In genomic region chr6:48740501-48741169, GRCm38 (mm10) we compare ENCODE assay signal across 13 mouse cellular contexts. TPM values are rescaled to one million over a fixed set of nuclear protein-coding genes. Genes with fewer than 3 reads are reported as not detected.
DNase-seq lines count a peak whose midpoint lies in the region; ATAC-seq and TF ChIP-seq lines count a peak whose summit lies in the region.
"Had no signal": no experiment of that assay in that cellular context is flagged by ENCODE, and none has a peak within 500 bp of the region (broad histone marks: within the 10 kb centered on the region; RNA-seq: fewer than 3 reads in every experiment).

No protein-coding gene starts in this region.

- H3K9ac ChIP-seq in intestine, embryonic 16.5 days (ENCODE audit: low read depth, low read length): peak overlapping the region; percentile 15; the same call in 1 of the 2 replicates
- no peak overlapping the region for H3K9ac ChIP-seq in stomach, embryonic 15.5 days
- H3K9ac ChIP-seq: hindbrain, embryonic 15.5 days had no signal

- 51% methylated on average over 3 of the region's 3 CpGs for WGBS in kidney, adult 2 months
- WGBS in spleen, adult 2 months: 18% methylated on average over 3 of the region's 3 CpGs
- 55% methylated on average over 3 of the region's 3 CpGs for WGBS in intestine, embryonic 16.5 days
- WGBS in stomach, embryonic 15.5 days: 70% methylated on average over 3 of the region's 3 CpGs
- 75% methylated on average over 3 of the region's 3 CpGs for WGBS in embryonic facial prominence, embryonic 10.5 days

- no peaks in the 10 kb centered on the region for H3K36me3 ChIP-seq in kidney, adult 2 months (ENCODE audit: control insufficient read depth, insufficient read depth, low read length)
- H3K36me3 ChIP-seq in spleen, adult 2 months (ENCODE audit: control insufficient read depth, insufficient read depth, low read length): peaks cover 22% of the 10 kb centered on the region
- H3K36me3 ChIP-seq in intestine, embryonic 16.5 days (ENCODE audit: control insufficient read depth, insufficient read depth, low read length): no peaks in the 10 kb centered on the region
- no peaks in the 10 kb centered on the region for H3K36me3 ChIP-seq in stomach, embryonic 15.5 days
- no peaks in the 10 kb centered on the region for H3K36me3 ChIP-seq in embryonic facial prominence, embryonic 10.5 days (replicated peaks)
- H3K36me3 ChIP-seq: forebrain, embryonic 10.5 days; hindbrain, embryonic 15.5 days had no signal

- H3K4me2 ChIP-seq in intestine, embryonic 16.5 days (ENCODE audit: low read depth, low read length): peak overlapping the region; percentile 65
- peak overlapping the region; percentile 87 for H3K4me2 ChIP-seq in stomach, embryonic 15.5 days
- H3K4me2 ChIP-seq: hindbrain, embryonic 15.5 days had no signal

- DNase-seq in kidney, adult 2 months: no peak
- no peak for DNase-seq in kidney, postnatal 25 days
- DNase-seq in spleen, adult 2 months (ENCODE audit: low read depth in 1 of 2, low spot score in 2 of 2): no peak
- no peak for DNase-seq in spleen, postnatal 4 days (ENCODE audit: low spot score in 2 of 2)
- no peak for DNase-seq in frontal cortex, postnatal 25 days (ENCODE audit: low spot score in 2 of 2)
- DNase-seq in embryonic facial prominence, embryonic 10.5 days (ENCODE audit: low spot score): no peak
- DNase-seq: cerebellum, adult 8-10 months; layer of hippocampus, adult 9-11 months; right cerebral cortex, postnatal 4 days had no signal

- no peak for TF ChIP-seq POLR2A in kidney, adult 2 months (IDR thresholded peaks at IDR 0.05; ENCODE audit: low read depth, low read length)
- no peak; the same call in 1 of the 2 replicates for TF ChIP-seq POLR2A in spleen, adult 2 months (IDR thresholded peaks at IDR 0.05; ENCODE audit: low read depth, low read length)

- peaks cover 9% of the 10 kb centered on the region; the same call in 1 of the 2 replicates for H3K4me1 ChIP-seq in kidney, adult 2 months (ENCODE audit: control insufficient read depth, insufficient read depth, low read length)
- peaks cover 35% of the 10 kb centered on the region for H3K4me1 ChIP-seq in spleen, adult 2 months (ENCODE audit: control insufficient read depth, insufficient read depth, insufficient read length)
- H3K4me1 ChIP-seq in intestine, embryonic 16.5 days (ENCODE audit: control insufficient read depth, insufficient read depth, low read length): peaks cover 5% of the 10 kb centered on the region
- H3K4me1 ChIP-seq in stomach, embryonic 15.5 days: peaks cover 9% of the 10 kb centered on the region; the same call in 1 of the 2 replicates
- peaks cover 21% of the 10 kb centered on the region for H3K4me1 ChIP-seq in embryonic facial prominence, embryonic 10.5 days

- no peaks in the 10 kb centered on the region for H3K27me3 ChIP-seq in kidney, adult 2 months (replicated peaks; ENCODE audit: control insufficient read depth, insufficient read depth, low read length)
- no peaks in the 10 kb centered on the region for H3K27me3 ChIP-seq in spleen, adult 2 months (ENCODE audit: control insufficient read depth, insufficient read depth, low read length)
- H3K27me3 ChIP-seq in intestine, embryonic 16.5 days (replicated peaks; ENCODE audit: control insufficient read depth, insufficient read depth, low read length): no peaks in the 10 kb centered on the region
- H3K27me3 ChIP-seq in stomach, embryonic 15.5 days (replicated peaks): no peaks in the 10 kb centered on the region; the same call in 1 of the 2 replicates
- peaks cover 52% of the 10 kb centered on the region for H3K27me3 ChIP-seq in embryonic facial prominence, embryonic 10.5 days (replicated peaks; ENCODE audit: low read depth, poor library complexity, severe bottlenecking)

- H3K9me3 ChIP-seq in intestine, embryonic 16.5 days (ENCODE audit: control insufficient read depth, low read length): no peaks in the 10 kb centered on the region
- H3K9me3 ChIP-seq in stomach, embryonic 15.5 days: no peaks in the 10 kb centered on the region
- H3K9me3 ChIP-seq in embryonic facial prominence, embryonic 10.5 days: no peaks in the 10 kb centered on the region
- H3K9me3 ChIP-seq: forebrain, embryonic 10.5 days; hindbrain, embryonic 15.5 days had no signal

- no peak for ATAC-seq in intestine, embryonic 16.5 days
- no peak for ATAC-seq in stomach, embryonic 15.5 days (ENCODE audit: insufficient read depth, low FRiP score, low read depth)

- H3K4me3 ChIP-seq in kidney, adult 2 months (ENCODE audit: insufficient read depth, low read depth, low read length): peak overlapping the region; percentile 13; the same call in 1 of the 2 replicates
- H3K4me3 ChIP-seq in spleen, adult 2 months (ENCODE audit: extremely low read depth, insufficient read depth, insufficient read length): peak overlapping the region; percentile 66
- peak overlapping the region; percentile 7 for H3K4me3 ChIP-seq in intestine, embryonic 16.5 days (ENCODE audit: low read length)
- no peak overlapping the region for H3K4me3 ChIP-seq in stomach, embryonic 15.5 days (replicated peaks)
- H3K4me3 ChIP-seq in embryonic facial prominence, embryonic 10.5 days: no peak overlapping the region
- H3K4me3 ChIP-seq: forebrain, embryonic 10.5 days; hindbrain, embryonic 15.5 days had no signal

- TF ChIP-seq CTCF in kidney, adult 2 months (conservative IDR thresholded peaks at IDR 0.05; ENCODE audit: insufficient read depth, insufficient read length, low read depth, low read length): no peak
- no peak for TF ChIP-seq CTCF in spleen, adult 2 months (IDR thresholded peaks at IDR 0.05; ENCODE audit: extremely low read depth, insufficient read depth, insufficient read length, insufficient replicate concordance)

- peak overlapping the region; percentile 64 for H3K27ac ChIP-seq in kidney, adult 2 months (ENCODE audit: insufficient read depth, low read depth, low read length)
- peak overlapping the region; percentile 97 for H3K27ac ChIP-seq in spleen, adult 2 months (ENCODE audit: insufficient read depth, low read length)
- peak overlapping the region; percentile 88 for H3K27ac ChIP-seq in intestine, embryonic 16.5 days (ENCODE audit: low read length)
- peak overlapping the region; percentile 44 for H3K27ac ChIP-seq in stomach, embryonic 15.5 days
- H3K27ac ChIP-seq in embryonic facial prominence, embryonic 10.5 days (replicated peaks): no peak overlapping the region
- H3K27ac ChIP-seq: forebrain, embryonic 10.5 days; hindbrain, embryonic 15.5 days had no signal

RNA-seq across cellular contexts. Expression of gene Gimap1, which starts 1.8 kb away (rescaled TPM):
- polyA plus RNA-seq in kidney, adult 2 months (2012; rRNA removed): 8.3 and 10.0 TPM in 2 replicates
- 94.4 and 103 TPM in 2 replicates for polyA plus RNA-seq in spleen, adult 2 months (2012; rRNA removed)
- 36.2 and 39.1 TPM in 2 replicates for polyA plus RNA-seq in intestine, embryonic 16.5 days (2015; fragmentation: Nextera tagmentation; extraction: Ambion mirVana)
- 21.8 and 22.2 TPM in 2 replicates for polyA plus RNA-seq in stomach, embryonic 15.5 days (2015; fragmentation: Nextera tagmentation; extraction: Ambion mirVana)
- polyA plus RNA-seq in embryonic facial prominence, embryonic 10.5 days (2016; fragmentation: Nextera tagmentation; extraction: Ambion mirVana): 4.1 and 5.0 TPM in 2 replicates

RNA-seq across cellular contexts. Expression of gene Gimap5, which starts 5.4 kb away (rescaled TPM):
- polyA plus RNA-seq in kidney, adult 2 months (2012; rRNA removed): 16.2 and 19.6 TPM in 2 replicates
- polyA plus RNA-seq in spleen, adult 2 months (2012; rRNA removed): 74.0 and 90.0 TPM in 2 replicates
- 9.7 and 13.8 TPM in 2 replicates for polyA plus RNA-seq in intestine, embryonic 16.5 days (2015; fragmentation: Nextera tagmentation; extraction: Ambion mirVana)
- polyA plus RNA-seq in stomach, embryonic 15.5 days (2015; fragmentation: Nextera tagmentation; extraction: Ambion mirVana): 7.5 and 9.2 TPM in 2 replicates
- polyA plus RNA-seq in embryonic facial prominence, embryonic 10.5 days (2016; fragmentation: Nextera tagmentation; extraction: Ambion mirVana): 0.71 and 0.84 TPM in 2 replicates

RNA-seq across cellular contexts. Expression of gene Gimap7, which starts 22.2 kb away (rescaled TPM):
- 0.20 and 0.97 TPM in 2 replicates for polyA plus RNA-seq in kidney, adult 2 months (2012; rRNA removed)
- polyA plus RNA-seq in spleen, adult 2 months (2012; rRNA removed): 9.5 and 11.6 TPM in 2 replicates
- polyA plus RNA-seq in intestine, embryonic 16.5 days (2015; fragmentation: Nextera tagmentation; extraction: Ambion mirVana): 0.28 and 0.34 TPM in 2 replicates
- polyA plus RNA-seq in stomach, embryonic 15.5 days (2015; fragmentation: Nextera tagmentation; extraction: Ambion mirVana): 0.23 TPM in 1 of 2 replicates, not detected in the other
- not detected in 2 replicates for polyA plus RNA-seq in embryonic facial prominence, embryonic 10.5 days (2016; fragmentation: Nextera tagmentation; extraction: Ambion mirVana)
- polyA plus RNA-seq: forebrain, embryonic 10.5 days; hindbrain, embryonic 15.5 days had no signal

RNA-seq across cellular contexts. Expression of gene Gm28053, which starts 22.2 kb away (rescaled TPM):
- not detected in 2 replicates for polyA plus RNA-seq in kidney, adult 2 months (2012; rRNA removed)
- 0.43 and 0.82 TPM in 2 replicates for polyA plus RNA-seq in spleen, adult 2 months (2012; rRNA removed)
- polyA plus RNA-seq in intestine, embryonic 16.5 days (2015; fragmentation: Nextera tagmentation; extraction: Ambion mirVana): 3.2 and 9.2 TPM in 2 replicates
- polyA plus RNA-seq in stomach, embryonic 15.5 days (2015; fragmentation: Nextera tagmentation; extraction: Ambion mirVana): 3.3 and 3.4 TPM in 2 replicates
- 0.28 TPM in 1 of 2 replicates, not detected in the other for polyA plus RNA-seq in embryonic facial prominence, embryonic 10.5 days (2016; fragmentation: Nextera tagmentation; extraction: Ambion mirVana)
- polyA plus RNA-seq: forebrain, embryonic 10.5 days had no signal

RNA-seq across cellular contexts. Expression of gene Gimap3, which starts 30.0 kb away (rescaled TPM):
- polyA plus RNA-seq in kidney, adult 2 months (2012; rRNA removed): 3.1 and 10.6 TPM in 2 replicates
- 140 and 150 TPM in 2 replicates for polyA plus RNA-seq in spleen, adult 2 months (2012; rRNA removed)
- polyA plus RNA-seq in intestine, embryonic 16.5 days (2015; fragmentation: Nextera tagmentation; extraction: Ambion mirVana): 0.37 and 0.43 TPM in 2 replicates
- polyA plus RNA-seq in stomach, embryonic 15.5 days (2015; fragmentation: Nextera tagmentation; extraction: Ambion mirVana): 0.06 and 0.18 TPM in 2 replicates
- polyA plus RNA-seq in embryonic facial prominence, embryonic 10.5 days (2016; fragmentation: Nextera tagmentation; extraction: Ambion mirVana): not detected in 2 replicates
- polyA plus RNA-seq: forebrain, embryonic 10.5 days; hindbrain, embryonic 15.5 days had no signal

Comparison
In these comparisons a context has a peak if more than half of its experiments do, and no peak if none do; other contexts are left out.
1. H3K4me3 ChIP-seq: peak in kidney, adult 2 months (single experiment), spleen, adult 2 months (single experiment) and intestine, embryonic 16.5 days (single experiment); none in stomach, embryonic 15.5 days (single experiment) and embryonic facial prominence, embryonic 10.5 days (single experiment).